Mouse (Mus musculus): ENCODE data around the gene Hip1.

DNA sequence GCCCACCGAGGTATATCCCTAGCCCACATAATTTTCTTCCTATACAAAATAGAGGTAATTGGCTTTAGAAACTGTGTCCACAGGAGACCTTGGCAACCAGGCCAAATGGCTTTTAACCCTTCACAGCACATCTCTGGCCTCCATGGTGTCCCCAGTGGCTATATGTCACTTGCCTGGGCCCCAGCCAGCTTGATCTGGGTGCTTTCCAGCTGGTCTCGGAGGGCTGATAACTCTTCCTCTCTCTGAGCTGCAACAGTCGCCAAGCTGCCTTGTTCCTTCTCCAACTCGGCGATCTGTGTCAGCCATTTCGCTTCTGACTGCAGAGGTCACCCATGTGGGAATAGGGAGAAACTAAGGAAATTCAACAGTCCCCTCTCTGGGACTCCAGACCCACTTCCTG, 113.8 kb downstream of the Hip1 start:
- no peak for TF ChIP-seq CTCF (IDR thresholded peaks at IDR 0.05 in 2 of 3, conservative IDR thresholded peaks at IDR 0.05 in 1 of 3; ENCODE audit: control insufficient read depth in 1 of 3, insufficient read depth in 1 of 3, low read depth in 2 of 3, low read length in 3 of 3, poor library complexity in 1 of 3, severe bottlenecking in 1 of 3)
- TF ChIP-seq BHLHE40 (IDR thresholded peaks at IDR 0.05; ENCODE audit: borderline replicate concordance, low read depth, low read length): no peak
- TF ChIP-seq POLR2A (IDR thresholded peaks at IDR 0.05; ENCODE audit: control insufficient read depth in 1 of 2, insufficient read depth in 1 of 2, low read depth in 1 of 2, low read length in 2 of 2, poor library complexity in 1 of 2): no peak
- TF ChIP-seq EP300 (IDR thresholded peaks at IDR 0.05; ENCODE audit: low read depth in 1 of 2, low read length in 2 of 2): no peak
- TF ChIP-seq TAL1 (IDR thresholded peaks at IDR 0.05; ENCODE audit: low read length): no peak
- TF ChIP-seq ELF1 (IDR thresholded peaks at IDR 0.05; ENCODE audit: low read depth, low read length): no peak
- TF ChIP-seq GABPA (IDR thresholded peaks at IDR 0.05; ENCODE audit: low read depth, low read length): no peak
- TF ChIP-seq ZNF384 (IDR thresholded peaks at IDR 0.05; ENCODE audit: low read depth, low read length): no peak
- no peak for TF ChIP-seq GATA1 (IDR thresholded peaks at IDR 0.05; ENCODE audit: low read depth, low read length)
- no peak for TF ChIP-seq MEF2A (IDR thresholded peaks at IDR 0.05; ENCODE audit: extremely low read depth, insufficient replicate concordance, low read depth, low read length, poor library complexity, severe bottlenecking)
- no peak for TF ChIP-seq MAX (IDR thresholded peaks at IDR 0.05; ENCODE audit: low read length)
- no peak for TF ChIP-seq MAFK (IDR thresholded peaks at IDR 0.05; ENCODE audit: borderline replicate concordance, low read depth, low read length)

All from MEL (cell line).